Mouse (Mus musculus) testis, adult 2 months (tissue): ENCODE measurements around the gene Arhgap18. TPM values are rescaled to one million over a fixed set of nuclear protein-coding genes. Genes with fewer than 3 reads are reported as not detected.

Source experiments
- H3K27ac ChIP-seq: fragments of 200-500 bp; 2 replicates; pipeline ENCODE4 v1.5.1; 2012; ENCODE audit warnings: low read depth, low read length; ENCODE audit not compliant: control insufficient read depth, insufficient read depth
- H3K27me3 ChIP-seq: fragments of 200-500 bp; 2 replicates; pipeline ENCODE4 v1.6.1; 2012; ENCODE audit warnings: mild to moderate bottlenecking, low read length, moderate library complexity; ENCODE audit not compliant: control insufficient read depth, insufficient read depth
- H3K36me3 ChIP-seq: fragments of 200-500 bp; 2 replicates; pipeline ENCODE4 v1.6.1; 2012; ENCODE audit warnings: mild to moderate bottlenecking, low read length; ENCODE audit not compliant: control insufficient read depth, insufficient read depth
- H3K4me1 ChIP-seq: fragments of 200-500 bp; 2 replicates; pipeline ENCODE4 v1.6.1; 2012; ENCODE audit warnings: low read length; ENCODE audit not compliant: control insufficient read depth, insufficient read depth
- H3K4me3 ChIP-seq: fragments of 200-500 bp; 2 replicates; pipeline ENCODE4 v1.5.1; 2012; ENCODE audit warnings: low read depth, mild to moderate bottlenecking, low read length, moderate library complexity, mixed read lengths; ENCODE audit not compliant: control insufficient read depth
- CTCF ChIP-seq: fragments of 200-500 bp; IDR thresholded peaks from 2 replicates; pipeline ENCODE4 v1.5.1; 2012; ENCODE audit warnings: low read depth, mild to moderate bottlenecking, inconsistent platforms, low read length, moderate library complexity; ENCODE audit not compliant: control insufficient read depth, insufficient read depth, insufficient replicate concordance
- POLR2A ChIP-seq: fragments of 200-500 bp; IDR thresholded peaks from 2 replicates; pipeline ENCODE4 v1.6.1; 2012; ENCODE audit warnings: low read depth, mild to moderate bottlenecking, inconsistent platforms, low read length, moderate library complexity; ENCODE audit not compliant: control insufficient read depth
- polyA plus RNA-seq: library from polyadenylated mRNA; depleted of rRNA; stranded (reverse); fragments of >200 nt; gene quantifications from 2 replicates; pipeline ENCODE4 v1.2.3, GENCODE M21; 2012

The Arhgap18 gene
- polyA plus RNA-seq, 1 experiment, result 1.7 TPM

- no peak for TF ChIP-seq POLR2A
- TF ChIP-seq CTCF, result no peak
- Histone ChIP-seq H3K4me1 (no peaks in the 10 kb centered on the region), H3K4me3 (no peak overlapping the region), H3K27ac (no peak overlapping the region), H3K36me3 (no peaks in the 10 kb centered on the region), H3K27me3 (no peaks in the 10 kb centered on the region)
Observed at GRCm38 (mm10) chr10:26889754-26890153, 136.5 kb downstream of the Arhgap18 start.

GRCm38 (mm10) chr10:26890269-26890955 is 137.2 kb downstream of the Arhgap18 start:
- Histone ChIP-seq H3K27me3 (no peaks in the 10 kb centered on the region), H3K36me3 (no peaks in the 10 kb centered on the region), H3K27ac (no peak overlapping the region), H3K4me3 (no peak overlapping the region), H3K4me1 (no peaks in the 10 kb centered on the region)
- no peak for TF ChIP-seq CTCF
- TF ChIP-seq POLR2A, result no peak

- TF ChIP-seq CTCF, result no peak
- TF ChIP-seq POLR2A, result no peak
- Histone ChIP-seq H3K27ac (no peak overlapping the region), H3K4me3 (no peak overlapping the region), H3K36me3 (no peaks in the 10 kb centered on the region), H3K27me3 (no peaks in the 10 kb centered on the region), H3K4me1 (no peaks in the 10 kb centered on the region)
Observed at GRCm38 (mm10) chr10:26893091-26893490, 139.9 kb downstream of the Arhgap18 start.

- Histone ChIP-seq H3K27ac (no peak overlapping the region), H3K4me3 (no peak overlapping the region), H3K36me3 (no peaks in the 10 kb centered on the region), H3K4me1 (no peaks in the 10 kb centered on the region), H3K27me3 (no peaks in the 10 kb centered on the region)
- no peak for TF ChIP-seq CTCF
- TF ChIP-seq POLR2A, result no peak
Observed at GRCm38 (mm10) chr10:26895726-26896125, 142.5 kb downstream of the Arhgap18 start.

- Histone ChIP-seq H3K27me3 (no peaks in the 10 kb centered on the region), H3K4me1 (no peaks in the 10 kb centered on the region), H3K27ac (no peak overlapping the region), H3K4me3 (no peak overlapping the region), H3K36me3 (no peaks in the 10 kb centered on the region)
- TF ChIP-seq CTCF, result no peak
- no peak for TF ChIP-seq POLR2A
Observed at GRCm38 (mm10) chr10:26900426-26900825, 147.2 kb downstream of the Arhgap18 start.

- Histone ChIP-seq H3K27ac (no peak overlapping the region), H3K36me3 (no peaks in the 10 kb centered on the region), H3K4me1 (no peaks in the 10 kb centered on the region), H3K27me3 (no peaks in the 10 kb centered on the region), H3K4me3 (no peak overlapping the region)
- TF ChIP-seq CTCF (no peak), POLR2A (no peak)
Observed at GRCm38 (mm10) chr10:26903781-26904180, 150.6 kb downstream of the Arhgap18 start.

GRCm38 (mm10) chr10:26911176-26911575 is 158.0 kb downstream of the Arhgap18 start:
- H3K36me3 ChIP-seq, result no peaks in the 10 kb centered on the region
- H3K27ac ChIP-seq, result no peak overlapping the region
- TF ChIP-seq CTCF, result no peak
- TF ChIP-seq POLR2A, result no peak
- no peak overlapping the region for H3K4me3 ChIP-seq
- no peaks in the 10 kb centered on the region for H3K4me1 ChIP-seq
- H3K27me3 ChIP-seq, result no peaks in the 10 kb centered on the region

GRCm38 (mm10) chr10:26912112-26912797 is 159.0 kb downstream of the Arhgap18 start:
- Histone ChIP-seq H3K36me3 (no peaks in the 10 kb centered on the region), H3K4me1 (no peaks in the 10 kb centered on the region), H3K4me3 (no peak overlapping the region), H3K27me3 (no peaks in the 10 kb centered on the region), H3K27ac (no peak overlapping the region)
- no peak for TF ChIP-seq CTCF
- no peak for TF ChIP-seq POLR2A
